Mouse (Mus musculus) embryonic facial prominence, embryonic 12.5 days (tissue): ENCODE measurements at regions not wholly inside any gene's neighbourhood (a gene's known extent, or its start where the extent isn't known, plus 50 kb on each side); places are given as distances from the start of the nearest gene placed in this dataset.
"Not testable (repeated sequence)": the region's sequence is repeated elsewhere in the genome, so short reads cannot be mapped to it uniquely, and the experiment has no call there.

ENCODE experiments used
- ATAC-seq: fragments of 200-750 bp; cut with Nextera tagmentation; 2 replicates; pipeline ENCODE4 v1.8.0; 2017; ENCODE audit not compliant: insufficient number of reproducible peaks, insufficient read depth, low FRiP score, low TSS enrichment
- H3K27ac ChIP-seq: fragments of 300-500 bp; sonication (generic); 2 replicates; pipeline ENCODE4 v1.5.1; 2016; ENCODE audit warnings: mild to moderate bottlenecking
- H3K27me3 ChIP-seq: fragments of 300-500 bp; sonication (generic); 2 replicates; pipeline ENCODE4 v1.6.1; 2016; ENCODE audit warnings: mild to moderate bottlenecking, moderate library complexity
- H3K36me3 ChIP-seq: fragments of 300-500 bp; sonication (generic); 2 replicates; pipeline ENCODE4 v1.6.1; 2016; ENCODE audit warnings: mild to moderate bottlenecking
- H3K4me1 ChIP-seq: fragments of 300-500 bp; sonication (generic); 2 replicates; pipeline ENCODE4 v1.6.1; 2016
- H3K4me2 ChIP-seq: fragments of 300-500 bp; sonication (generic); replicated peaks from 2 replicates; pipeline ENCODE4 v1.6.1; 2016; ENCODE audit warnings: mild to moderate bottlenecking, moderate library complexity
- H3K4me3 ChIP-seq: fragments of 300-500 bp; sonication (generic); 2 replicates; pipeline ENCODE4 v1.5.1; 2016; ENCODE audit warnings: mild to moderate bottlenecking
- H3K9ac ChIP-seq: fragments of 300-500 bp; sonication (generic); 2 replicates; pipeline ENCODE4 v1.6.1; 2016; ENCODE audit warnings: mild to moderate bottlenecking, moderate library complexity
- H3K9me3 ChIP-seq: fragments of 300-500 bp; sonication (generic); 2 replicates; pipeline ENCODE4 v1.6.1; 2016; ENCODE audit warnings: mild to moderate bottlenecking, moderate library complexity
- WGBS: fragments of 180-500 bp; shearing (Covaris S2); methylation state at CpG from one replicate; pipeline ENCODE4 v1.1.7; 2016; 5-methylcytosine and 5-hydroxymethylcytosine counted together

GRCm38 (mm10) chr12:22745556-22745955, 1034.5 kb downstream of the Gm10330 start:
- H3K27me3 ChIP-seq, H3K9ac ChIP-seq, H3K9me3 ChIP-seq, H3K4me1 ChIP-seq, H3K27ac ChIP-seq, H3K36me3 ChIP-seq, ATAC-seq: not testable (repeated sequence)
- 6% methylated on average over 31 of the region's 40 CpGs for WGBS
- Histone ChIP-seq H3K4me2 (peak overlapping the region; percentile 32), H3K4me3 (peak overlapping the region; percentile 34)

- not testable (repeated sequence) for H3K27ac ChIP-seq, H3K27me3 ChIP-seq, H3K9ac ChIP-seq, ATAC-seq, H3K9me3 ChIP-seq, H3K36me3 ChIP-seq, H3K4me1 ChIP-seq
- H3K4me2 ChIP-seq: peak overlapping the region; percentile 32
- peak overlapping the region; percentile 34 for H3K4me3 ChIP-seq
- 8% methylated on average over 43 of the region's 43 CpGs for WGBS
Measured at GRCm38 (mm10) chr12:22745067-22745466, 1035.0 kb downstream of the Gm10330 start.
